Mouse (Mus musculus): ENCODE measurements around the gene Taf6l. TPM values are rescaled to one million over a fixed set of nuclear protein-coding genes. Genes with fewer than 3 reads are reported as not detected.

Taf6l gene
- polyA plus RNA-seq, 1 experiment from 2014 or later = 47.0 TPM

DNA sequence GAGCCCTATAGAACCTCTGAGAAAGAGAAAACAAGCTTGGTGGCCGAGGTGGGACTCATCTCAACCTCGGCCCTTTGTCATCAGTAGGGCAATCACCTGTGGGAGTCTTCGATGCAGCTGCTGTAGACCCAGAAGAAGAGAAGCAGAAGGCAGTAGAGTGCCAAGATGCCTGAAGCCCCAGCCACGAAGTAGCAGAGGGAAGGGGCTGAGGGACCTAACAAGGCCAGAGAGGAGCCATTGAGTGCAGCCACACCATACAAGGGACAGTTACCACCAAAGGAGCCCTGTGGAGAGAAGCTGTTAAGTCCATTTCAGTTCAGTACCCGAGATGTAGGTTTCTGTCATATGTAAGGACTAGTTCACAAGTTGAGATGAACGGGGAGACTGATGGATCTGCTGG lies 12.8 kb downstream of the Taf6l start:
- WGBS = 61% methylated on average over 6 of the region's 6 CpGs

DNA sequence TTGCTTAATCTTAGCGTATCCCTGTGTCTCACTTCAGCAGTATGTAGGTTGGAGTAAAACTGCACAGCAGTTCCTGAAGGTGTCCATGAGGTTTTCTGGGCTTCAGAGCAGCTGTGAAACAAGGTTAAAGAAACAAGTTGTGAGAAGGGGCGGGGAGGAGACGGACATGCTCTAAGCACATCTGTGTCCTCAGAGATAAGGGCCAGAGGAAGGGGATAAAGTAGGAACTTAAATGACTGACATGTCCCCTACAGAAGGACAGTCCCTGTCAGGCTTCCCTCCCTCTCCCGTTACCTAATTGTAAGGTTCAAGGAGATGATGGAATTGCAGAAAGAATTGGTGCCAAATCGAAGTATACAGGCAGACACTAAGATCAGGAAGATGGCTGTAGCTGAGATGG lies 13.2 kb downstream of the Taf6l start:
- Histone ChIP-seq H3K27ac (peak overlapping the region; percentile 99; the same call in 1 of the 2 replicates), H3K36me3 (peaks cover 70% of the 10 kb centered on the region), H3K9me3 (replicated peaks) (no peaks in the 10 kb centered on the region), H3K4me1 (peaks cover 24% of the 10 kb centered on the region), H3K4me3 (peak overlapping the region; percentile 86), H3K27me3 (ENCODE audit: low read depth, poor library complexity, severe bottlenecking) (no peaks in the 10 kb centered on the region)
- DNase-seq (ENCODE audit: low spot score) = no peak
- WGBS = 82% methylated on average over 5 of the region's 5 CpGs

More for the DNA sequence above, 12.8 kb downstream of the Taf6l start:
- Histone ChIP-seq H3K27ac (peak overlapping the region; percentile 99), H3K27me3 (ENCODE audit: low read depth, poor library complexity, severe bottlenecking) (no peaks in the 10 kb centered on the region), H3K36me3 (peaks cover 70% of the 10 kb centered on the region), H3K4me1 (peaks cover 24% of the 10 kb centered on the region), H3K4me3 (peak overlapping the region; percentile 86), H3K9me3 (replicated peaks) (no peaks in the 10 kb centered on the region)
- DNase-seq (ENCODE audit: low spot score) = peak; percentile 33

DNA sequence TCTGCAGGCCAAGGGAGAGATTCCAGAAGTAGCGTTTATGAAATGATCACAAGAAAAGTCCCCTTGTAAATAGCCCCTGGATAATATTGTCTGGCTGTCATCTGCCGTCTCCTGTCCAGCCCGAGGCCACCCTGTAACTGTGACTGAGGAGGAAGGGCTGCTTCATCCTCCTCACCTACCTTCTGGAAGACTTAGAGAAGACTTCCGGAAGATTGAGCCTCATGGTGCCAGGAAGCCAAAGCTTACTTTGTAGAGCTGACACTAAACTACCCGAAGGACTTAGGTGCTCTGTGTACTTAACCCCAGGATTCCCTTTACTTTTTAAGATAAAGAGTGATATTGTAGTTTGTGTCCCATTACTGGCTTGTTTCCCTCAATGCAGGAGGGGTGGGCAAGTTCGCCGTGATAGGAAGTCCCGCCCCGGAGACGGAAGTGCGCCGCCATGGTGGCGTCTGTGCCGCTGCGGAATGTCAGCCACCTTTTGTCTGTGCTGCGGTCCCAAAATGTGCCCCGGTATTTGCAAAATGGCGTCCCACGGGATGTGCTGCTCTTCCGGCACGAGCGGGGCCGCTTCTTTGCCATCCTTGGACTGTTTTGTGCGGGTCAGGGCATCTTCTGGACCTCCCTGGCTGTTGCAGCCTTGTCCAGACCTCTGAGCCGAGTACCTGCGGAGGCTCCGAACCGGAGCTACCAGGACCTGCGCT lies 15.5 kb downstream of the Taf6l start, which contains the start of gene Tmem223:
Tmem223 (plus strand) TSS at position 430 of the 704 bp plus-strand sequence.
- no peaks in the 10 kb centered on the region for H3K9me3 ChIP-seq (replicated peaks)
- no peaks in the 10 kb centered on the region for H3K27me3 ChIP-seq (ENCODE audit: low read depth, poor library complexity, severe bottlenecking)
- peak within 1 kb of the TSS; percentile 80 for H3K4me3 ChIP-seq
- DNase-seq (ENCODE audit: low spot score) = peak; percentile 89
- H3K27ac ChIP-seq = peak within 1 kb of the TSS; percentile 96
- peaks cover 23% of the 10 kb centered on the region for H3K4me1 ChIP-seq
- WGBS = 23% methylated on average over 29 of the region's 29 CpGs
- peaks cover 81% of the 10 kb centered on the region for H3K36me3 ChIP-seq

DNA sequence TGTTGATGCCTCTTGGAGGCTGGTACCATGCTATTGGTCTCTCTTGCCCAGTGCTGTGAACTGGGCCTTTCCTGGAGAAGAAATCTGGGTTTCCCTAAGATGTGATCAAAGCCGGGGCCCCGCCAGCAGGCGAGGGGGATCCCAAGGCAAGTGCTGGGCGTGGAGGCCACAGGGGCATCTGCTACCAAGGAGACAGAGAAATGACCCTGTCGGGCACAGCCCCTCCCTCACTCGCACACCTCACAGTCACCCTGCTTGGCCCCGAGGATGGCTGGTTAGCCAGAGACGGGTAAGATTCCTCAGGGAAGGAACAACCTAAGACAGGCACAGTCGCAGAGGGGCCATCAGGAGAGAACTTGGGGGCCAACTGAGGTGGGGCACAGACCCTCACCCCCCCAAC lies 20.7 kb downstream of the Taf6l start:
- peaks cover 5% of the 10 kb centered on the region; the same call in 1 of the 2 replicates for H3K9me3 ChIP-seq (replicated peaks)
- DNase-seq (ENCODE audit: low spot score) = no peak
- 97% methylated on average over 9 of the region's 9 CpGs for WGBS
- H3K36me3 ChIP-seq = peaks cover 100% of the 10 kb centered on the region
- no peaks in the 10 kb centered on the region for H3K27me3 ChIP-seq (ENCODE audit: low read depth, poor library complexity, severe bottlenecking)
- no peak overlapping the region for H3K27ac ChIP-seq
- no peaks in the 10 kb centered on the region for H3K4me1 ChIP-seq
- H3K4me3 ChIP-seq = no peak overlapping the region

DNA sequence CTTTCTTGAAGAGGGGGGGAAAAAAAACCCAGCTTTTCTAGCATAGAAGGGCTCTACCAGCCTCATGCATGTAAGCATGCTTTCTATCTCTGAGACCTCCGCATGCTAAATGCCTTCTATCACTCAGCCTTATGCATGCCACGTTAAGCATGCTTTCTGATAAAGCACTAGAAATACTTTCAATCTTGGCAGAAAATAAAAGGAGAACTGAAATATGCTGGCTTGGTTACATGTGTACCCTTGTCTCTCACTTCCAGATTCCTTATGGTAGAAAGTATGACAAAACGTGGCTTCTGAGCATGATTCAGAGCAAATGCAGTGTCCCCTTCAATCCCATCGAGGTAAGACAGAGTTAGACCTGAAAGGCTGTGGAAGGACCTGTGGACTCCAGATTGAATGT lies 22.9 kb downstream of the Taf6l start:
- H3K27ac ChIP-seq = no peak overlapping the region
- WGBS = 94% methylated on average over 4 of the region's 4 CpGs
- peaks cover 5% of the 10 kb centered on the region for H3K4me1 ChIP-seq
- no peak overlapping the region for H3K4me3 ChIP-seq
- H3K9me3 ChIP-seq (replicated peaks) = peaks cover 5% of the 10 kb centered on the region; the same call in 1 of the 2 replicates
- H3K36me3 ChIP-seq = peaks cover 85% of the 10 kb centered on the region
- DNase-seq (ENCODE audit: low spot score) = no peak
- H3K27me3 ChIP-seq (ENCODE audit: low read depth, poor library complexity, severe bottlenecking) = no peaks in the 10 kb centered on the region

DNA sequence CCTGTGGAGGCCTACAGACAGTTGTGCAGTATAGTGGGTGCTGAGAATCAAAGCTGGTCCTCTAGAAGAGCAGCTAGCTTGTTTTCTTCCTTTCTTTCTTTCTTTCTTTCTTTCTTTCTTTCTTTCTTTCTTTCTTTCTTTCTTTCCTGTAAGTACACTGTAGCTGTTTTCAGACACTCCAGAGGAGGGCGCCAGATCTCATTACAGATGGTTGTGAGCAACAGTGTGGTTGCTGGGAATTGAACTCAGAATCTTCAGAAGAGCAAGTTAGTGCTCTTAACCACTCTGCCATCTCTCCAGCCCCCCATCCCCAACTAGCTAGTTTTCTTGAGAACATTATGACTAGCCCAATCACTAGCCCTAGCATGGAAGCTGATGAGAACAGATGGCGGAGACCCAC lies 25.5 kb downstream of the Taf6l start:
- H3K4me3 ChIP-seq = no peak overlapping the region
- peaks cover 63% of the 10 kb centered on the region for H3K36me3 ChIP-seq
- H3K27ac ChIP-seq = no peak overlapping the region
- DNase-seq (ENCODE audit: low spot score) = no peak
- H3K9me3 ChIP-seq (replicated peaks) = peaks cover 5% of the 10 kb centered on the region; the same call in 1 of the 2 replicates
- H3K27me3 ChIP-seq (ENCODE audit: low read depth, poor library complexity, severe bottlenecking) = no peaks in the 10 kb centered on the region
- WGBS = 93% methylated on average over 2 of the region's 2 CpGs
- peaks cover 14% of the 10 kb centered on the region for H3K4me1 ChIP-seq

DNA sequence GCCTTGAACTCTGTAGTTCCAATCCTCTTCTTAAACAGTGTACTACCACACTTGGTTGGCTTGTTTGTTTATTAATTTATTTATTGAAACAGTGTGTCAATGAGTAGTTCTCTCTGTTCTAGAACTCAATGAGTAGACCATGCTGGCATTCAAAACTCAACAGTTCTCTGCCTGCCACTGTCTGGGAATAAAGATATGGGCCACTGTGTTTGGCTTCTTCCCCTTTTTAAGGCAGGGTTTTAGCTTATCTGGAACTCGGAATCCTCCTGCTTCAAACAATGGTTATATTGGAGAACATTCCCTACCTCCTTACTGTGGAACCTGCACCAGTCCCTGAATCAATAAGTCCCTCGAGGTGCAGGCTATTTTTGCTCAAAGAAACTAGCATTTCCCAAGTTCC lies 27.3 kb downstream of the Taf6l start:
- Histone ChIP-seq H3K4me3 (0 out of 2 replicates have a peak overlapping the region, but pooled peaks have one; percentile 95), H3K36me3 (peaks cover 63% of the 10 kb centered on the region), H3K27me3 (ENCODE audit: low read depth, poor library complexity, severe bottlenecking) (no peaks in the 10 kb centered on the region), H3K4me1 (peaks cover 14% of the 10 kb centered on the region), H3K27ac (no peak overlapping the region), H3K9me3 (replicated peaks) (no peaks in the 10 kb centered on the region)
- DNase-seq (ENCODE audit: low spot score) = no peak
- 97% methylated on average over 2 of the region's 2 CpGs for WGBS

DNA sequence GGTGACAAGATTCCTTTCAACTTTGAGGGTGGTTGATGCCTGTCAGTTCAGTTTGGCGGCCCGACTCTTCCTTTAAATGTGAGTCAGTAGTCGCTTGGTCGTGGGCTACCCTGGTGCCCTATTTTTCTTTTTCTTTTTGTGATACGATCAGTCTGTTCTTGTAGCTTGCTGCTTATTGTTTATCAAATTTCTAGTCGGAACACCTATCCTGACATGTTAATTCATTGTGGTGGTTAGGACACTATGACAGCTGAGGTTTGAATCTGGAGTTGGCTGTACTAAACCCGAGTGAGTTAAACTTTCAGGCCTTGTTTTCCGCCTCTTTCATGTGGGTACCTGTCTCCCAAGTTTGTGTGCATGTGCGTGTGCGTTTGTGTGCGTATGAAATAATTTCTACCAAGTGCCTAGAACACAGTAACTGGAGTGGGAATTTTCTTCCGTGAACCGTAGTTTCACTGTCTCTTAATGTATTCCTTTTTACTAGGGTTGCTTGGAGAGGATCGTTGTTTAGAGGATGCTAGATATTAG lies 28.7 kb downstream of the Taf6l start:
- Histone ChIP-seq H3K9me3 (replicated peaks) (no peaks in the 10 kb centered on the region), H3K4me1 (peaks cover 14% of the 10 kb centered on the region), H3K27me3 (ENCODE audit: low read depth, poor library complexity, severe bottlenecking) (no peaks in the 10 kb centered on the region), H3K36me3 (peaks cover 63% of the 10 kb centered on the region), H3K4me3 (peak overlapping the region; percentile 95), H3K27ac (peak overlapping the region; percentile 91)
- WGBS = 10% methylated on average over 14 of the region's 14 CpGs
- no peak for DNase-seq (ENCODE audit: low spot score)

DNA sequence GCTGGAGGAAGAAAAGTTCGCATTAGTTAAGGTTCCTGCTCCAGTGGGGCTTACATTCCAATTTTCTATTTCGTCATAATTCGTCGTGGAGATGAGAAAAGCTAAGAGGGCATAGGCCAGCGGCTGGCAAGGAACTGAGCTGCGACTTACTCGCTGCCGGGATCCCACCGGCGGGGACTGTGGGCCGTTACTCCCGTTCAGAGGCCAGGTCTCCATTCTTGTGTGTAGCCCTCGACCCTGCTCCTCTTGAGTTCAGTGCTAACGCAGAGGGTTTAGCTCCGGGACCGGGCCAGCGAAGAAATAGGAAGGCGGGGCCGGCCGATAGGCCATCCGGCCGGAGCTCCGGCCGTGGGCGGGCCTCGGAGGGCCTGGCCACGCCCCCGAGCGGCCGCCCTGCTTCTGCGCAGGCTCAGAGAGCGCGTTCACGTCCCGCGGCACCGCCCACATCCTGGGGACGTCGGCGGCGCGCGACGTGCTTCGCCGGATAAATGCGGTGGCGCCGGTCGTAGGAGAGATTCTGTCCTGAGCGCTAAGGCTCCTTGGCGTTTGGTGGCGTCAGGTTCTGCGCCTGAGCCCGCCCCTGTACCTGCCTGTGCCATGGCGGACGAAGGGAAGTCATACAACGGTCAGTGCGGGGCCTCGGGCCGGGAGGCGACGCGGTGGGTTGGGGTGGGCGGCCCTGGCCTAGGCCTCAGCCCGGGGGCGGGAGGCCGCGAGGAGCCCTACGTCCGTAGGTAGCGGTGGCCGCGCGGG lies 29.4 kb downstream of the Taf6l start, which contains the start of gene Nxf1:
Nxf1 (plus strand) TSS at position 439 of the 753 bp plus-strand sequence.
- Histone ChIP-seq H3K4me1 (peaks cover 14% of the 10 kb centered on the region), H3K4me3 (peak within 1 kb of the TSS; percentile 95), H3K36me3 (peaks cover 63% of the 10 kb centered on the region), H3K27ac (peak within 1 kb of the TSS; percentile 91), H3K27me3 (ENCODE audit: low read depth, poor library complexity, severe bottlenecking) (no peaks in the 10 kb centered on the region), H3K9me3 (replicated peaks) (no peaks in the 10 kb centered on the region)
- under 1% methylated on average over 75 of the region's 75 CpGs for WGBS
- peak; percentile 96 for DNase-seq (ENCODE audit: low spot score)

DNA sequence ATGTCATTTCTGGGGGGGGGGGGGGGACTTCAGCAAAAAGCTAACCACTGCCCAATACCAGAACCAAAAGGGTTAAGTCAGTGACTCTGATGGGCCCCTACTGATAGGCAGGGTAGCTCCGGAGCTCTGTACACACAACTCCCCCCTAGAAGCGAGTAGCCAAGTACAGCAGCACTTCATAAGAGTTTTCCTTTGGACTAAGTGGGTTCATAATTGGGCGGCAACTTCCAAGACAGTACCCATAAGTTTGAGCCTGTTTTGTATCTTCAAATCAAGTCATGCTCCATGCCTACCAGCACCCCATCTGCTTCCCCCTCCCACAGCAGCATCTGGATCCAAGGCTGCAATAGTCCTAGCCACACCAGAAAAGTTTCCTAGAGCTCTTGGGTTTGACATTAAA lies 30.6 kb downstream of the Taf6l start:
- H3K27me3 ChIP-seq (ENCODE audit: low read depth, poor library complexity, severe bottlenecking) = no peaks in the 10 kb centered on the region
- no peak overlapping the region for H3K27ac ChIP-seq
- peaks cover 14% of the 10 kb centered on the region for H3K4me1 ChIP-seq
- H3K9me3 ChIP-seq (replicated peaks) = no peaks in the 10 kb centered on the region
- DNase-seq (ENCODE audit: low spot score) = no peak
- WGBS = 89% methylated on average over 3 of the region's 3 CpGs
- peaks cover 62% of the 10 kb centered on the region for H3K36me3 ChIP-seq
- H3K4me3 ChIP-seq = 0 out of 2 replicates have a peak overlapping the region, but pooled peaks have one; percentile 95

DNA sequence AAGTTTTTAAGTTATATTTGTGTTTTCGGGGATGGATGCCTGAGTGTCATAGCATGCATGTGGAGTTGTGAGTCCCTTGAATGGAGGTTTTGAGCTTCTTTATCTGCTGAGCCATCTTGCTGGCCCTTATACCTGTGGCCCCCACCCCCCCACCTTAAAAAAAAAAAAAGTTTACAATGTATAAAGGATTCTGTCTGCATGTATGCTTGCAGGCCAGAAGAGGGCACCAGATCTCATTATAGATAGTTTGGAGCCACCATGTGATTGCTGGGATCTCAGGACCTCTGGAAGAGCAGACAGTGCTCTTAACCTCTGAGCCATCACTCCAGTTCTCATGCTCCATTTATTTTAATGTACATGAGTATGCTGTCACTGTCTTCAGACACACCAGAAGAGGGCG lies 38.8 kb downstream of the Taf6l start:
- Histone ChIP-seq H3K4me3 (no peak overlapping the region), H3K9me3 (replicated peaks) (no peaks in the 10 kb centered on the region), H3K4me1 (peaks cover 9% of the 10 kb centered on the region), H3K36me3 (peaks cover 96% of the 10 kb centered on the region), H3K27me3 (ENCODE audit: low read depth, poor library complexity, severe bottlenecking) (no peaks in the 10 kb centered on the region), H3K27ac (no peak overlapping the region)
- DNase-seq (ENCODE audit: low spot score) = no peak
- 75% methylated on average over 2 of the region's 2 CpGs for WGBS

DNA sequence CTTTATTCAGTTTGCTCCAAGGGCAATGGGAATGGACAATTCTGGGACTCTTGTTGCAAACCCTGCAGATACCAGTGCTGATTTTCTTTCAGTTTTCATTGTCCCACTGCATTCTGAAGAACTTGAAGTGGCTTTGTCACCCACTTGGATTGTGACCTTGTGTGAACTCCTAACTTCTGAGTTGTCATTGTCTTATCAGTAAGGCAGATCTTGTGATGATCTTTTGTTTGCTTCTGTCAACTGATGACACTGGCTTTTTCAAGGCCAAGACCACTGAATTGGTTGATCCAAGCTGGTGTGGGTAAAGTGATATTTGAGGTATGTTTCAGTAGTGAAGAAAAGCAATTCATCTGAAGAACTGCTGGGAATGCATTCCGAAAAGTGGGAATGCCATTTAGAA lies 40.8 kb downstream of the Taf6l start:
- 97% methylated on average over 1 of the region's 1 CpGs for WGBS
- peaks cover 84% of the 10 kb centered on the region for H3K36me3 ChIP-seq
- H3K27ac ChIP-seq = no peak overlapping the region

DNA sequence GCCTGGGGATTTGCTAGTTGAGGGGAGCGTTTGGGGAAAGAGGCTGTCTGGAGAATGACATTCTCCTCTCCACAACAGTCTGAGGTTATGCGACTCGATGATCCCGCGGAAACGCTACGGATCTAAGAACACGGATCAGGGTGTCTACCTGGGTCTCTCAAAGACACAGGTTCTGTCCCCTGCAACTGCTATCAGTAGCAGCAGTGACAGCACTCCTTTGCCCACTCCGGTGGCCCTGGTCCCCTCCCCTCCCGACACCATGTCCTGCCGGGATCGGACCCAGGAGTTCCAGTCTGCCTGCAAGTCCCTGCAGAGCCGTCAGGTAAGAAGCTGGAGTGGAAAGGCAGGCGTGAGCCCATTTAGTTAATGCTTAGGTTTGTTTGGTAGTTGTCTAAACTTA lies 44.0 kb downstream of the Taf6l start:
- DNase-seq (ENCODE audit: low spot score) = no peak
- Histone ChIP-seq H3K27ac (peak overlapping the region; percentile 95), H3K36me3 (peaks cover 84% of the 10 kb centered on the region), H3K4me3 (peak overlapping the region; percentile 87), H3K27me3 (ENCODE audit: low read depth, poor library complexity, severe bottlenecking) (no peaks in the 10 kb centered on the region), H3K4me1 (peaks cover 21% of the 10 kb centered on the region), H3K9me3 (replicated peaks) (no peaks in the 10 kb centered on the region)
- 20% methylated on average over 14 of the region's 14 CpGs for WGBS

More for the DNA sequence above, 40.8 kb downstream of the Taf6l start:
- no peak for DNase-seq (ENCODE audit: low spot score)
- Histone ChIP-seq H3K4me1 (peaks cover 19% of the 10 kb centered on the region), H3K9me3 (replicated peaks) (no peaks in the 10 kb centered on the region), H3K27me3 (ENCODE audit: low read depth, poor library complexity, severe bottlenecking) (no peaks in the 10 kb centered on the region), H3K4me3 (no peak overlapping the region)
